Mouse (Mus musculus) mouse embryonic stem cell (cell line): ENCODE results near the gene Mstn.

Experiments used
- in situ Hi-C, 2 experiments: fragments of 300-500 bp; cut with MboI; formaldehyde crosslinking; loops; 1 replicate in 1 of 2; 3 replicates in 1 of 2; pipeline ENCODE4 v1.14.3; 2019 to 2020; ENCODE audit warnings: low sequenced_read_pairs in 2 of 2, low pct_unique_long_range_greater_than_20kb in 1 of 2, mixed read lengths in 1 of 2; ENCODE audit not compliant: unreplicated experiment in 1 of 2

Gene Mstn

DNA sequence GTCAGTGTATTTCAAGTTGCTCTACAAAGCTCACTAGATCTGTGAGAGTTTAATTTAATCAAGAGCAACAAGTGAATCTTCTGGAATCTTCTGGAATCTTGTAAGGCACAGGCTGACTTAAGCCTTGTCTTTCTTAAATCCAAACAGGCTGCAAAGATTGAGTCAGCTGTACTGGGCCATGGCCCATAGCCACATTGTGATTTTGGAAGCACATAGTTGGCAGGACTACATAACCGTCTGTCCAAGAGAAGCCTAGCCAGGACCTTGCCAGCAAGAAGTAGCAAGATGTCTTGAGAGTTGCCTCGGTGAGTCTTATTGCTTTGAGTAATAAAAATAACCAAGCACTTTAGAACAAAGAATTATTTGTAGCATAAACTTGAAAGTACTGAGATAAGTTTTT is 18.4 kb downstream of the Mstn start:
- in situ Hi-C loops: no loop called here

DNA sequence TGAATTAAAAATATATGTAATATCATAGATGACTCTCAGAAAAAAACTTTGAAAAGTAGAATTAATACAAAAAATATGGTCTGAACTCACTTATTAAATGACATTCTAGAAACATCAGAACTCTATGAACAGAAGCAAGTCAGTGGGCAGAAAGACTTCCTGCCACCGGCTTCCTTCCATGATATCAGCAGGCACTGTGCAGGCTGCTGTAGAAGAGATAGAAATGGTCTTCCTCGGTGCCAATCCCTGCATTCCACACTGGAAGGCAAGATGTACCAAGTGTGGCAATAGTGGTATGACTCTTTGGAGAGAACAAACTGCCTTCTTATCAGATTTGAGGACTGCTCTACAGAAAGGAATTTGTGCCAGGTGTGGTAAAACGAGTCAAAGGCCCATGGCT is 19.2 kb downstream of the Mstn start:
- in situ Hi-C loops: no loop called here

DNA sequence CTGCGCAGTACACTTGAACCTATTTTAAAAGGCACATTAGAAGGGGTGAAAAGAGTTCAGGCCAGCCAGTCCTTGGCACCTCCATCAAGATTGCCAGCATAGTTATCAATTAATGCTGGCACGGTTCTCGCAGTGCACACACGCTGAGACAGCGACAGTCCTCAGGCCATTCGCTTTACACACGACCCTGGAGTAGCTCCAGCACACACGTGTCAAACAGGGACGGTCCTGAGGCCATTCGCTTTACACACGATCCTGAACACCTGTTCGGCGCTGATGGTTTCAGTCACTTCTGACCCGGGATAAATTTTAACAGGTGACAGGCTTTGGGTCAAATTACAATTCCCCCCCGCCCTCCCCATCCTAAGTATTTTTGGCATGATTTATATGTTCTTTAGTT is 23.8 kb downstream of the Mstn start:
- in situ Hi-C loops: no loop called here

GRCm38 (mm10) chr1:53085991-53086390 is 24.6 kb downstream of the Mstn start:
- in situ Hi-C loops: no loop called here

DNA sequence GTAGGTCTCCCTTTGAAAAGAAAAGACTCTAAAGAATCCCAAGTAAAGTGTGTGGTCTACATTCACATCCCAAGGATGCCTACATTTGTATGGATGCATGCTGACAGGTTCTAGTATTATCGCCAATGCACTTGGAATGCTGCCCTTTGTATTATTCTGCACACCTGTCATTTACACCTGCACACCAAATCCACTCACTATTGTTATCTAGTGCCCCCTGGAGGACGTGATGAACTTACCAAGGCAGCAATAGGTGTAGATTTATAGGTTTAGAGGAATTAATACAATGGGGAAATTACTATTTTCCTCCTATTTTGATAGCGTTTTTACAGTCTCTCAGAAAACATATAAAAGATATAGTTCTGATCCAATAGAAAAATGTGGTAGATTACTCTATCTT is 31.7 kb downstream of the Mstn start:
- in situ Hi-C loops: no loop called here

DNA sequence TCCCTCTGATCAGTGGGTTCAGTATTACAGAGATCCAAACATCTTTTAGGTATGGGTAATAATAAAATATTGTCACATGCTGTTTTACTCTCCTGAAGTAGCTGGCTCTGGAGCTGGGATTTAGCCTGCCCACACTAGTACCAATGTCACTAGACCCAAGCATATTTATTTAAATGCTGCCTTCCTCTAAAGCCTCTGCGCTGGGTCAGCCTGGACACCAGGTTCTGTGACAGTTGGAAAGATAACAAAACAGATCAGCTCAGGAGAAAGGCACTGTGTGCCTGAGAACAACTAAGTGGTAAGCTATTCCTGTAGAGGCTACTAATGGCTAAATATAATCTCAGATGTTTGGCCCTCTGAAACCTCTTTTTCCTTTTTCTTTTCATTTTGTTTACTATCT is 49.1 kb downstream of the Mstn start:
- in situ Hi-C loops: no loop called here
